Mouse (Mus musculus): Measurements from ENCODE around the gene Gtf3c5.

DNA sequence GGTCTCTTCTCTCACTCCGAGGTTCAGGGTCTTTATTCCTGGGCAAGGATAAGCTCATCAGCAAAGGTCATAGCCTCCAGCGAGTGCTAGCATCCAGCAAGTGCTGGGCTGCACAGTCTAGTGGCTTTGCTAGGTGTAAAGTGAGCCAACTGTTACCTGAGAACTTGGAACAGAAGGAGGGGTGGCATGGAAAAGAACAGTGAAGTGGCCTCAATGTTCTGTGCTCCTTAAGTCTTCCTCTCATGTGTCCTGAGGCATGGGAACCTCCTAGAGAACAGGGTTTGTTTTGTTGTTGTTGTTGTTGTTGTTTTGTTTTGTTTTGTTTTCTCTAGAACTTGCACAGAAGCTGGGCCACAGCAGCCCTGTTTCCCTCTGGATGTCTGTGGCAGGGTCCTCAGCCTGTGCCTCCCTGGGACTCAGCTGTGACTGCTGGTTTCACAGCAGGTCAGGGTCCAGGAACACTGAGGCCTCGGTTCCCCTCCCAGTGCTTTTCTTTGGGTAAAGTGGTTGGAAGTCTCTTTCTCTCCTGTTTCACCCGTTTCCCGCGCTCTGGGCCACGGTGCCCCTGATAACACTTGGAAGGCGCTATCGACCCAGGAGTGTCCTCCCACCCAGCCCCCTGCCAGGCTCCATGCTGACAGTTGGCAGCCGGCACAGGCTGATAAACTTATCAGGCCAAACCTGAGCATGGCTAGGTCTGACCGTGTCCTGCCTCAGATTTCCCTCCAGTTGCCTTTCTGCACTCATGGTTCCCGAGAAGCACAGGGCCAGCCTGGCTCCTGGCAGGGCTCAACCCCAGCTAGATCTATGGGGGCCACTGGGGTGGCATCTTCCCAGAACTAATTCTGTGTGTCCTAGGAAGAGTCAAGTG, 18.4 kb upstream of the Gtf3c5 start:
- TF ChIP-seq CTCF (conservative IDR thresholded peaks at IDR 0.05; ENCODE audit: low read length): no peak
- TF ChIP-seq POU5F1 (IDR thresholded peaks at IDR 0.05; ENCODE audit: borderline replicate concordance, low read length): no peak
- TF ChIP-seq NANOG (IDR thresholded peaks at IDR 0.05; ENCODE audit: borderline replicate concordance, low read length): no peak
